Mouse (Mus musculus): Measurements from ENCODE around the gene Zfp524. TPM values are rescaled to one million over a fixed set of nuclear protein-coding genes. Genes with fewer than 3 reads are reported as not detected.

Gene Zfp524
- polyA plus RNA-seq, 1 experiment from 2014 or later = 14.1 TPM

GRCm38 (mm10) chr7:5020000-5020681 is 5.9 kb downstream of the Zfp524 start, which contains the start of the genes Zfp865 and Ccdc106:
Gene Zfp865 (plus strand): TSS chr7:5020376.
Gene Ccdc106 (plus strand): TSS chr7:5020553.
- H3K9ac ChIP-seq (ENCODE audit: low read depth, low read length) = peak within 1 kb of the TSS; percentile 83
- WGBS = under 1% methylated on average over 43 of the region's 49 CpGs

GRCm38 (mm10) chr7:5020685-5021084 is 6.5 kb downstream of the Zfp524 start:
- WGBS = 0% methylated on average over 10 of the region's 15 CpGs
- ATAC-seq (replicated peaks; ENCODE audit: low FRiP score, low read depth) = peak; percentile 1; the same call in 1 of the 2 replicates

More at GRCm38 (mm10) chr7:5020000-5020681, 5.9 kb downstream of the Zfp524 start, which contains the start of the genes Zfp865 and Ccdc106:
- DNase-seq (ENCODE audit: low spot score) (peak; percentile 100), ATAC-seq (replicated peaks; ENCODE audit: low FRiP score, low read depth) (peak; percentile 92)
- Histone ChIP-seq H3K4me2 (ENCODE audit: low read length) (peak within 1 kb of the TSS; percentile 84), H3K36me3 (ENCODE audit: insufficient read depth, low read length) (peaks cover 15% of the 10 kb centered on the region), H3K4me3 (replicated peaks; ENCODE audit: low read depth, low read length) (peak within 1 kb of the TSS; percentile 70), H3K27ac (peak within 1 kb of the TSS; percentile 92), H3K9me3 (replicated peaks; ENCODE audit: low read length) (no peaks in the 10 kb centered on the region), H3K4me1 (replicated peaks; ENCODE audit: insufficient read depth, low read length) (0 out of 2 replicates have a peak, but pooled peaks cover 9% of the 10 kb centered on the region), H3K27me3 (ENCODE audit: insufficient read depth, low read length) (no peaks in the 10 kb centered on the region)
- no peak for TF ChIP-seq CTCF (IDR thresholded peaks at IDR 0.05; ENCODE audit: low read depth)

GRCm38 (mm10) chr7:5021197-5021596 is 7.0 kb downstream of the Zfp524 start:
- peak overlapping the region; percentile 92; the same call in 1 of the 2 replicates for H3K27ac ChIP-seq
- DNase-seq (ENCODE audit: low spot score) (peak; percentile 3), ATAC-seq (replicated peaks; ENCODE audit: low FRiP score, low read depth) (no peak)
- H3K9ac ChIP-seq (ENCODE audit: low read depth, low read length) = peak overlapping the region; percentile 83
- peaks cover 19% of the 10 kb centered on the region for H3K36me3 ChIP-seq (ENCODE audit: insufficient read depth, low read length)
- H3K4me3 ChIP-seq (replicated peaks; ENCODE audit: low read depth, low read length) = peak overlapping the region; percentile 70
- TF ChIP-seq CTCF (IDR thresholded peaks at IDR 0.05; ENCODE audit: low read depth) = no peak
- H3K9me3 ChIP-seq (replicated peaks; ENCODE audit: low read length) = no peaks in the 10 kb centered on the region
- no peaks in the 10 kb centered on the region for H3K27me3 ChIP-seq (ENCODE audit: insufficient read depth, low read length)
- H3K4me2 ChIP-seq (ENCODE audit: low read length) = peak overlapping the region; percentile 84
- 0 out of 2 replicates have a peak, but pooled peaks cover 5% of the 10 kb centered on the region for H3K4me1 ChIP-seq (replicated peaks; ENCODE audit: insufficient read depth, low read length)
- WGBS = 44% methylated on average over 5 of the region's 5 CpGs

More at GRCm38 (mm10) chr7:5020685-5021084, 6.5 kb downstream of the Zfp524 start:
- Histone ChIP-seq H3K36me3 (ENCODE audit: insufficient read depth, low read length) (peaks cover 15% of the 10 kb centered on the region), H3K4me3 (replicated peaks; ENCODE audit: low read depth, low read length) (peak overlapping the region; percentile 70), H3K4me2 (ENCODE audit: low read length) (peak overlapping the region; percentile 84), H3K27me3 (ENCODE audit: insufficient read depth, low read length) (no peaks in the 10 kb centered on the region), H3K4me1 (replicated peaks; ENCODE audit: insufficient read depth, low read length) (0 out of 2 replicates have a peak, but pooled peaks cover 9% of the 10 kb centered on the region), H3K27ac (peak overlapping the region; percentile 92), H3K9me3 (replicated peaks; ENCODE audit: low read length) (no peaks in the 10 kb centered on the region), H3K9ac (ENCODE audit: low read depth, low read length) (peak overlapping the region; percentile 83)
- no peak for TF ChIP-seq CTCF (IDR thresholded peaks at IDR 0.05; ENCODE audit: low read depth)
- peak; percentile 43 for DNase-seq (ENCODE audit: low spot score)

- no peaks in the 10 kb centered on the region for H3K27me3 ChIP-seq (ENCODE audit: insufficient read depth, low read length)
- ATAC-seq (replicated peaks; ENCODE audit: low FRiP score, low read depth) (no peak), DNase-seq (ENCODE audit: low spot score) (no peak)
- no peak for TF ChIP-seq CTCF (IDR thresholded peaks at IDR 0.05; ENCODE audit: low read depth)
- no peak overlapping the region for H3K4me3 ChIP-seq (replicated peaks; ENCODE audit: low read depth, low read length)
- peaks cover 19% of the 10 kb centered on the region for H3K9me3 ChIP-seq (replicated peaks; ENCODE audit: low read length)
- no peak overlapping the region for H3K4me2 ChIP-seq (ENCODE audit: low read length)
- peaks cover 62% of the 10 kb centered on the region for H3K36me3 ChIP-seq (ENCODE audit: insufficient read depth, low read length)
- 95% methylated on average over 22 of the region's 22 CpGs for WGBS
- no peak overlapping the region for H3K9ac ChIP-seq (ENCODE audit: low read depth, low read length)
- no peak overlapping the region for H3K27ac ChIP-seq
- H3K4me1 ChIP-seq (replicated peaks; ENCODE audit: insufficient read depth, low read length) = no peaks in the 10 kb centered on the region
Measured at GRCm38 (mm10) chr7:5029543-5029942, 15.3 kb downstream of the Zfp524 start.

- no peak for DNase-seq (ENCODE audit: low spot score)
- Histone ChIP-seq H3K9ac (ENCODE audit: low read depth, low read length) (no peak overlapping the region), H3K4me3 (replicated peaks; ENCODE audit: low read depth, low read length) (no peak overlapping the region), H3K36me3 (ENCODE audit: insufficient read depth, low read length) (peaks cover 63% of the 10 kb centered on the region), H3K27ac (no peak overlapping the region), H3K27me3 (ENCODE audit: insufficient read depth, low read length) (no peaks in the 10 kb centered on the region), H3K9me3 (replicated peaks; ENCODE audit: low read length) (peaks cover 19% of the 10 kb centered on the region), H3K4me1 (replicated peaks; ENCODE audit: insufficient read depth, low read length) (no peaks in the 10 kb centered on the region), H3K4me2 (ENCODE audit: low read length) (no peak overlapping the region)
- no peak for TF ChIP-seq CTCF (IDR thresholded peaks at IDR 0.05; ENCODE audit: low read depth)
- no peak for ATAC-seq (replicated peaks; ENCODE audit: low FRiP score, low read depth)
- 92% methylated on average over 21 of the region's 21 CpGs for WGBS
Measured at GRCm38 (mm10) chr7:5029946-5030345, 15.7 kb downstream of the Zfp524 start.

GRCm38 (mm10) chr7:5030554-5031275 is 16.5 kb downstream of the Zfp524 start:
- no peak overlapping the region for H3K27ac ChIP-seq
- H3K9ac ChIP-seq (ENCODE audit: low read depth, low read length) = no peak overlapping the region
- no peak overlapping the region for H3K4me3 ChIP-seq (replicated peaks; ENCODE audit: low read depth, low read length)
- H3K9me3 ChIP-seq (replicated peaks; ENCODE audit: low read length) = peaks cover 19% of the 10 kb centered on the region
- peaks cover 68% of the 10 kb centered on the region for H3K36me3 ChIP-seq (ENCODE audit: insufficient read depth, low read length)
- H3K4me2 ChIP-seq (ENCODE audit: low read length) = no peak overlapping the region
- no peaks in the 10 kb centered on the region for H3K27me3 ChIP-seq (ENCODE audit: insufficient read depth, low read length)
- DNase-seq (ENCODE audit: low spot score) (no peak), ATAC-seq (replicated peaks; ENCODE audit: low FRiP score, low read depth) (no peak)
- WGBS = 89% methylated on average over 63 of the region's 63 CpGs
- no peaks in the 10 kb centered on the region for H3K4me1 ChIP-seq (replicated peaks; ENCODE audit: insufficient read depth, low read length)
- TF ChIP-seq CTCF (IDR thresholded peaks at IDR 0.05; ENCODE audit: low read depth) = no peak

Measured in kidney, postnatal 0 days (tissue).